Mouse (Mus musculus) layer of hippocampus, postnatal 36 days (tissue): ENCODE data around the gene Crybg2. TPM values are rescaled to one million over a fixed set of nuclear protein-coding genes. Genes with fewer than 3 reads are reported as not detected.

Source experiments
- DNase-seq, 2 experiments: peaks; one replicate each; pipeline ENCODE4 v3.0.0; 2022
- total RNA-seq, 2 experiments: library from RNA; stranded (reverse); gene quantifications; 2 replicates each; pipeline ENCODE4 v1.2.3; 2021

Gene Crybg2
- total RNA-seq, 2 experiments from 2014 or later = 1.2 to 1.8 TPM

- no peak for DNase-seq
These were observed 61.0 kb downstream of the Crybg2 start for GRCm38 (mm10) chr4:134121571-134121970.

- no peak for DNase-seq
These were observed 61.7 kb downstream of the Crybg2 start for GRCm38 (mm10) chr4:134122281-134122680.

DNA sequence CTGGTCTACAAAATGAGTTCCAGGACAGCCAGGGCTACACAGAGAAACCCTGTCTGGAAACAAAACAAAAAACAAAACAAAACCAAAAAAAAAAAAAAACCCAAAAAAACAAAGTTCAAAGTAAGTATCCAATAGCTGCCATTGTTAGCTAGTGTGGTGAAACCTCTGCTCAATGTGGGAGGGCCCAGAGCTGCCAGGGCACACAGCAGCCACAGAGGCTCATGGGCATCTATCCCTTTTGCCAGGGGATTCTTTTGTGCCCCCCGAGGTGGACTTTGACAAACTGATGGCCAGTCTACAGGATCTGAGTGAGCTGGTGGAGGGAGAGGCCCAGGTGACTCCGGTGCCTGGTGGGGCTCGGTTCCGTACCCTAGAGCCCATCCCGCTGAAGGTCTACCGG, 62.5 kb downstream of the Crybg2 start:
- no peak for DNase-seq

GRCm38 (mm10) chr4:134123680-134124551, 63.3 kb downstream of the Crybg2 start:
- DNase-seq = peak; percentile 84 to 88

- DNase-seq = no peak
These were observed 64.9 kb downstream of the Crybg2 start for GRCm38 (mm10) chr4:134125383-134126060.

GRCm38 (mm10) chr4:134126300-134127120, 65.9 kb downstream of the Crybg2 start:
- peak; percentile 25 to 29 for DNase-seq

GRCm38 (mm10) chr4:134127121-134127455, 66.5 kb downstream of the Crybg2 start:
- peak; percentile 68 to 69 for DNase-seq

DNA sequence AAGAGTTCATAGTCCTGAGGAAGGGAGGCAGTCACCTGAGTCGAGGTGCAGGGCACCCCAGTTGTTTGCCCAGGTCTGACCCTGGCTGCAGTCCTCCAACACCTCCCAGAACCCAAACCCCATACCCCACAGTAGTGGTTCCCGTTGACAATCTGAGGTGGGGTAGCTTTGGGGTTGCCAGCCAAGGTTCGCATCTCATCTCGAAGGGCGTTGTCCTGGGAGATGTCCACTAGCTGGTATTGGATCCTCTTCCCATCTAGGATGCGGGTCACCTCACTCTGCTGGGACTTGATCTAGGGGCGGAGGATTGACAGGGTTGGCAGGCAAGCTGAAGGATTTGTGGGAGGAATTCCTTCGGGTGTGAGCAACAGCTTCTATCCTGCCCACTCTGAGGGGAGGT, 67.2 kb downstream of the Crybg2 start:
- peak in 1 of 2 experiments; percentile 26 for DNase-seq

DNA sequence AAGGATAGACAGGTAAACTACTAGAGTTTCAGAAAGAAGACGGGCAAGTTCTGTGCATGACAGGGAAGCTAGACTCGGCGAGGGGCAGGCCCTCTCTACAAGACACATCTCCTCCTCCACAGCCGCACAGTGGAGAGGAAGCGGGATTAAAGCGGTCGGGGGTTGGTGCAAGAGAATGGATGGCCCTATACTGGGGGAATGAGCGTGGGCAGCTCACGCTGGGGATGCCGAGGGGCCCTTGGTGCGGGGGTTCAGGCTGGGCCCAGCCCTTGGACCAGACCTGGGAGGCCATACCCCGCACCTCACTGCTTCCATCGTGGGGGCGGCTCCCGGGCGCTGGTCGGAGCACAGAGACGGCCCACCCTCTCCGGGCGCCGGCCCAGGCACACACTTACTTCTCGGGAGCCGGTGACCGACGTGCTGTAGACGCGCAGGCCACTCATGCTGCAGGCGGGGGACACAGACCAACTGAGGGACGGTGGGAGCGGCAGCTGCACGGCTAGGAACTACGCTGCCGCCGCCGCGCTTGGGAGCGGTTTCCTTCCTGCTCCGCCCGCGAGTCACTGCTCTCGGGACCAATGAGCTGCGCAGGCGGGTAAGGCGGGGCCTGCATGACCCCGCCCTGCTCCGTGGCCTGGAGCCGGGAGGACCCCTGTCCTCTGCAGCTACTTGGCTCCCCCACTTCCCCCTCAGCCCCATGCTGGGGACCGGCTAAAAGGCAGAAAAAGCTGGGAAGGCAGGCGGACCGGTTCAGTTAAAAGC, 67.8 kb downstream of the Crybg2 start, which contains the start of gene Sh3bgrl3:
Gene Sh3bgrl3, minus strand, starts transcription at position 569 of the 762 bp plus-strand sequence.
- peak; percentile 86 to 89 for DNase-seq

GRCm38 (mm10) chr4:134128983-134129362, 68.4 kb downstream of the Crybg2 start:
- no peak for DNase-seq

GRCm38 (mm10) chr4:134129482-134129881, 68.9 kb downstream of the Crybg2 start:
- DNase-seq = no peak

GRCm38 (mm10) chr4:134132117-134132516, 71.5 kb downstream of the Crybg2 start:
- DNase-seq = no peak

DNA sequence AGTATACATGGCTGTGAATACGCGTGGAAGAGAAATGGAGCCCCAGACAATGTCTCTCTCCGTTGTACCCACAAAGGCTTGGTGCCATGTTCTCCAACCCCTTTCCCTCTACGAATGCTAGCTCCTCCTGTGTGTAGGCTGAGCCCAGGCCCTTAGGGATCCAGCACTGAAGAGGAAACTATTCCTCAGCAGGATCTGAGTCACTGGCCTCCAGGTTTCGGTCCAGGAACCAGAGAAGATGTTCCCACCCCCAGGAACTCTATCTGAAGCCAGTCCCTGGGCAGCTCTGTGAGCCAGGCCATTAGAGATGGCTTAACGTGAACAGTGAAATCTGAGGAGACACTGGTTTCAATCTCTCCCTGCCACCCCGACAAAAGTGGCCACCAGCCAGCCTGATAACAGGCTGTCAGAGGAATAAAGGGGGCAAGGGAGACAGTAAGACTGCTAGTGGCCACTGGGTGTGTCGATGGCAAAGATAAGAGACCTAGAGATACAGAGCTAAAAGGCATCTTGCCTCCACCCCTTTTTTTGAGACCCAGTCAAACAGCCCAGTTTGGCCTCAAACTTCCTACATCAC, 72.0 kb downstream of the Crybg2 start:
- no peak for DNase-seq

- DNase-seq = no peak
These were observed 75.8 kb downstream of the Crybg2 start for GRCm38 (mm10) chr4:134136280-134136926.

- DNase-seq = no peak
These were observed 78.2 kb downstream of the Crybg2 start for GRCm38 (mm10) chr4:134138857-134139256.

Other genes with a start within 250 kb of the Crybg2 start
- 10 to 100 TPM in 1 of 2 experiments, 1 to 10 TPM in 1; 9.6 to 11.3 TPM for gene Rps6ka1, start 173.0 kb upstream of the Crybg2 start, total RNA-seq
- 100 to 1,000 TPM; 119 to 123 TPM for gene Hmgn2, start 92.2 kb upstream of the Crybg2 start, total RNA-seq
- gene Dhdds, start 59.9 kb upstream of the Crybg2 start, total RNA-seq = 10 to 100 TPM; 57.8 to 62.6 TPM
- not detected for gene Lin28a, start 42.0 kb upstream of the Crybg2 start, total RNA-seq
- not detected for gene Zfp683, start 7.0 kb upstream of the Crybg2 start, total RNA-seq
- gene Cd52, start 34.3 kb downstream of the Crybg2 start, total RNA-seq = 1 to 10 TPM in 1 of 2 experiments, not detected in 1; 1.1 TPM
- gene Ubxn11, start 41.8 kb downstream of the Crybg2 start, total RNA-seq = 10 to 100 TPM; 32.8 to 34.7 TPM
- gene Sh3bgrl3, start 68.0 kb downstream of the Crybg2 start, total RNA-seq = 100 to 1,000 TPM; 234 to 264 TPM
- gene Cep85, start 126.3 kb downstream of the Crybg2 start, total RNA-seq = 10 to 100 TPM; 16.1 to 17.5 TPM
- gene Gm7534, start 142.2 kb downstream of the Crybg2 start, total RNA-seq = not detected
- gene Catsper4, start 166.6 kb downstream of the Crybg2 start, total RNA-seq = not detected
- gene Cnksr1, start 177.6 kb downstream of the Crybg2 start, total RNA-seq = under 1 TPM; 0.35 to 0.58 TPM
- gene E130218I03Rik, start 182.8 kb downstream of the Crybg2 start, total RNA-seq = not detected
- 10 to 100 TPM; 10.2 to 11.4 TPM for gene Zfp593, start 184.8 kb downstream of the Crybg2 start, total RNA-seq
- gene Gm30191, start 186.1 kb downstream of the Crybg2 start, total RNA-seq = not detected
- 1 to 10 TPM; 2.7 to 7.4 TPM for gene Grrp1, start 193.3 kb downstream of the Crybg2 start, total RNA-seq
- 10 to 100 TPM; 16.7 to 21.5 TPM for gene Pdik1l, start 227.1 kb downstream of the Crybg2 start, total RNA-seq